Mouse (Mus musculus) forebrain, embryonic 13.5 days (tissue): Measurements from ENCODE around the gene Kif5c. TPM values are rescaled to one million over a fixed set of nuclear protein-coding genes. Genes with fewer than 3 reads are reported as not detected.

ENCODE experiments used
- ATAC-seq: fragments of 200-750 bp; cut with Nextera tagmentation; 2 replicates; pipeline ENCODE4 v1.8.0; 2017
- H3K27ac ChIP-seq: fragments of 300-500 bp; sonication (generic); 2 replicates; pipeline ENCODE4 v1.5.1; 2015; ENCODE audit warnings: inconsistent platforms, mild to moderate bottlenecking, moderate library complexity
- H3K27me3 ChIP-seq: fragments of 300-500 bp; sonication (generic); 2 replicates; pipeline ENCODE4 v1.6.1; 2015; ENCODE audit warnings: mild to moderate bottlenecking, inconsistent platforms
- H3K36me3 ChIP-seq: fragments of 300-500 bp; sonication (generic); 2 replicates; pipeline ENCODE4 v1.6.1; 2015; ENCODE audit warnings: mild to moderate bottlenecking, inconsistent platforms; ENCODE audit not compliant: poor library complexity, severe bottlenecking
- H3K4me1 ChIP-seq: fragments of 300-500 bp; sonication (generic); 2 replicates; pipeline ENCODE4 v1.6.1; 2015; ENCODE audit warnings: inconsistent platforms
- H3K4me2 ChIP-seq: fragments of 300-500 bp; sonication (generic); 2 replicates; pipeline ENCODE4 v1.6.1; 2015; ENCODE audit warnings: inconsistent platforms, mild to moderate bottlenecking, moderate library complexity
- H3K4me3 ChIP-seq: fragments of 300-500 bp; sonication (generic); 2 replicates; pipeline ENCODE4 v1.5.1; 2015; ENCODE audit warnings: mild to moderate bottlenecking, inconsistent platforms
- H3K9ac ChIP-seq: fragments of 300-500 bp; sonication (generic); 2 replicates; pipeline ENCODE4 v1.6.1; 2015; ENCODE audit warnings: mild to moderate bottlenecking, inconsistent platforms
- H3K9me3 ChIP-seq: fragments of 300-500 bp; sonication (generic); replicated peaks from 2 replicates; pipeline ENCODE4 v1.6.1; 2016; ENCODE audit warnings: inconsistent platforms
- WGBS: fragments of 180-500 bp; shearing (Covaris S2); methylation state at CpG from one replicate; pipeline ENCODE4 v1.1.7; 2015; 5-methylcytosine and 5-hydroxymethylcytosine counted together
- polyA plus RNA-seq: library from polyadenylated mRNA; unstranded; fragments of >200 nt; fragmentation: Nextera tagmentation; extraction: Ambion mirVana; gene quantifications from 2 replicates; pipeline ENCODE4 v1.2.1, GENCODE M21; 2015

Gene Kif5c
- polyA plus RNA-seq, 1 experiment from 2014 or later = 129 TPM

DNA sequence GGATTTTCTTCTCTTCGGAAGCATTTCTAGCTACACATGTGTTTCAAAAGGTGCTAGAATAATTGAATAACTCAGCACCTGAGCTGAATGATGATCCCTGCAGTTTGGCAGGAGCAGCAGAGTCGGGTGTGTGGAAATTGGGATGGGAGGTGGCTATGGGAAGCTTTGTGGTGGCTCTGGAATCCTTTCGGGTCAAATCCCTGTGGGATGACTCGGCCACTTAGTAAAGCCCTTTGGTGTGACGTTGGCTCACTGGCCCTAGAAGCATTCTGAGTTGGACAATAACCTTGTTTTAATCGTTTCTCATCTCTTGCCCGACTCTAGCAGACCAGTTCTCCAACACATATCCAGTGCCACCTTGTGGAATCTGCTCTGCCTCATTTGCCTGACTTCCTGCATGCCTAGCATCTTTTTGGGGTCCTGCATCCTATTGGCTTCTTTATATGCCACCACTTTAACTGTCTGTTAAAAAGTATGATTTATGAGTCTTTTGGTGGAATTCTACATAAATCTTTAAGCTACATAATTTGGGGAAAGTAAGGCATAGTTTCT, 93.3 kb downstream of the Kif5c start:
- ATAC-seq = no peak
- H3K27ac ChIP-seq = no peak overlapping the region

DNA sequence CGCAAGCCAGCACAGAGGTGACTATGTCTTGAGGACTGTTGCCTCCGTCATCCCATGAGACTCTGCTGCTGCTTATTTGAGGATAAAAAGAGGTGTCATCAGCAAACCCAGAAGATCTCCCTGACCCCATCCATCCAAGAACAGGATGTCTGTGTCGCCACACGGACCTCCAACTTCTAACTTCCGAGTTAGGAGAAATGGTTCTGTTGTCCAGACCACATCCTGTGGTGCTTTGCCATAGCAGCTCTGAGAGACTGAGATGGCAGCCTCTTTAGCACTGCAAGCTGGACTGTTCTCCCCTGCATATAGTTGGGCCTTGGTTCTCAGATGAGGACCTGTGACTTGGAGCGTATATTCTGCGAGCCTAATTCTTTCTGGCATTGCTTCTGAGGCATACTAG, 97.4 kb downstream of the Kif5c start:
- Histone ChIP-seq H3K4me3 (no peak overlapping the region), H3K4me2 (no peak overlapping the region), H3K36me3 (peaks cover 48% of the 10 kb centered on the region), H3K4me1 (peaks cover 43% of the 10 kb centered on the region), H3K27ac (peak overlapping the region; percentile 37; the same call in 1 of the 2 replicates), H3K9ac (no peak overlapping the region), H3K9me3 (no peaks in the 10 kb centered on the region), H3K27me3 (no peaks in the 10 kb centered on the region)
- ATAC-seq = no peak
- 93% methylated on average over 7 of the region's 7 CpGs for WGBS

More for the DNA sequence above, 93.3 kb downstream of the Kif5c start:
- H3K36me3 ChIP-seq = peaks cover 77% of the 10 kb centered on the region
- peaks cover 7% of the 10 kb centered on the region for H3K4me1 ChIP-seq
- no peaks in the 10 kb centered on the region for H3K9me3 ChIP-seq
- no peak overlapping the region for H3K4me2 ChIP-seq
- 55% methylated on average over 7 of the region's 7 CpGs for WGBS
- H3K27me3 ChIP-seq = no peaks in the 10 kb centered on the region
- no peak overlapping the region for H3K9ac ChIP-seq
- no peak overlapping the region for H3K4me3 ChIP-seq

- no peak for ATAC-seq
- H3K27ac ChIP-seq = peak overlapping the region; percentile 92
- no peak overlapping the region for H3K4me2 ChIP-seq
- peaks cover 37% of the 10 kb centered on the region for H3K36me3 ChIP-seq
- H3K9me3 ChIP-seq = no peaks in the 10 kb centered on the region
- H3K27me3 ChIP-seq = no peaks in the 10 kb centered on the region
- H3K4me3 ChIP-seq = no peak overlapping the region
- no peak overlapping the region for H3K9ac ChIP-seq
- WGBS = 85% methylated on average over 18 of the region's 18 CpGs
- peaks cover 47% of the 10 kb centered on the region for H3K4me1 ChIP-seq
Measured at GRCm38 (mm10) chr2:49717437-49718116, 98.5 kb downstream of the Kif5c start.

GRCm38 (mm10) chr2:49718492-49718891, 99.4 kb downstream of the Kif5c start:
- peaks cover 38% of the 10 kb centered on the region for H3K36me3 ChIP-seq
- H3K4me3 ChIP-seq = no peak overlapping the region
- H3K9me3 ChIP-seq = no peaks in the 10 kb centered on the region
- peak; percentile 66 for ATAC-seq
- H3K27ac ChIP-seq = peak overlapping the region; percentile 92
- H3K4me1 ChIP-seq = peaks cover 56% of the 10 kb centered on the region
- no peak overlapping the region for H3K9ac ChIP-seq
- WGBS = 3% methylated on average over 3 of the region's 3 CpGs
- H3K27me3 ChIP-seq = no peaks in the 10 kb centered on the region
- H3K4me2 ChIP-seq = peak overlapping the region; percentile 1; the same call in 1 of the 2 replicates

DNA sequence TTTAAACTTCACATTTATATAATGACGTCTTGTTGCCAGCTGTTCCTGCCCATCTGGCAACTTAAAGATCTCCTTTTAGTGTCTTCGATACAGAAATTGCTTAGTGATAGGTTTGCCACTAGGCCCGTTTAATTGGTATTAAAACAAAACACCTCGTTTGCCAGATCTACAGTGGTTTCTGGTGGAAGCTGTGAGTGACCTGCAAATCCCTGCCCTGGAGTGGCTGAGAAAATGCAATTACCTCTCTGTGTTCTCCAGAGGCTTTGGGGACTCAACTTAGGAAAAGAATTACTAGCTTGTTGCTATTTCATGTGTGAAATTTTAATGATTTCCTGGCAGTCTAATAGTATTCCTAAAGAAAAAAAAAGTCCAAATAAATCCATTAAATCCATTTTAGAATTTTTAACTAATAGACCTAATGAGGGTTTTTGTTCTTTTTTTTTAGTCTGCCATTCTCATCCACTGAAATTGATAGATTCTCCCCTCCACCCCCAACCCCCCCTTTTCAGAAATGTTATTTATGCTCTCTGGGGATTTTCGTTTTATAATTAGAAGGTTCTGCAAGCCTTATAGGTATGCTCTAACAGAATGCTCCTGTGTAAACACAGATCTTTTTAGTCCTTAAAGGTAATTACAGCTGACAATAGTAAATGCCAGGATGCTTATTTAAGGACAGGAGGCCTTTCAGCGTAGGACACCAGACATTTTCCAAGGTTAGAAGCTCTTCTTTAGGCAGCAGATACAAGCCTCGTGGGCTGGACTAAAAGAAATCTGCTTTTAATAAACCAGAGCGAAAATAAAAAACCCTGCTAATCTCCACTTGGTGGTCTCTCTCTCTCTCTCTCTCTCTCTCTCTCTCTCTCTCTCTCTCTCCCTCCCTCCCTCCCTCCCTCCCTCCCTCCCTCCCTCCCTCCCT, 100.1 kb downstream of the Kif5c start:
- ATAC-seq = peak; percentile 73
- Histone ChIP-seq H3K27me3 (no peaks in the 10 kb centered on the region), H3K27ac (peak overlapping the region; percentile 95), H3K4me3 (no peak overlapping the region), H3K36me3 (peaks cover 40% of the 10 kb centered on the region), H3K4me1 (peaks cover 56% of the 10 kb centered on the region), H3K4me2 (peak overlapping the region; percentile 22; the same call in 1 of the 2 replicates), H3K9ac (no peak overlapping the region), H3K9me3 (no peaks in the 10 kb centered on the region)
- WGBS = 5% methylated on average over 8 of the region's 8 CpGs

- H3K27ac ChIP-seq = peak overlapping the region; percentile 95
- peaks cover 40% of the 10 kb centered on the region for H3K36me3 ChIP-seq
- peak overlapping the region; percentile 42 for H3K4me2 ChIP-seq
- H3K9ac ChIP-seq = 0 out of 2 replicates have a peak overlapping the region, but pooled peaks have one; percentile 31
- WGBS = 4% methylated on average over 6 of the region's 6 CpGs
- H3K27me3 ChIP-seq = no peaks in the 10 kb centered on the region
- H3K4me1 ChIP-seq = peaks cover 56% of the 10 kb centered on the region
- peak; percentile 34 for ATAC-seq
- H3K9me3 ChIP-seq = no peaks in the 10 kb centered on the region
- no peak overlapping the region for H3K4me3 ChIP-seq
Measured at GRCm38 (mm10) chr2:49719854-49720253, 100.8 kb downstream of the Kif5c start.

DNA sequence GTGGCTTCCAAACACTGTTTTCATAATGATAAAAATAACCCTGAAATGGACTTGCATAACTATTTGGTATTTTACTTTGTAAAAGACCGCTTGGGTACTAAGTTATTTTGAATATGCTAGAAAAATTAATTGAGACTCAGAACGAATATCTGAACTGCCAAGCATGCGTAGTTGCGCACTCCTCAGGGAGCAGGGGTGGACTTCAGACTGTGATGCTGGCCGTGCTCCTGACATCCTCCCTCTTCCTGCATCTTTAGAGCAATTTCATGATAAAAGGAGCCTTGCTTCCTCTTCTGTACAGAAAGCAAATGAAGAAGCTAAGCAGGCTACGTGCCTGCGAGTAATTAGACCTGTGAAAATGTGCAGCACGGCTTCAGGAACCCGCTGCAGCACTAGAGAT, 101.2 kb downstream of the Kif5c start:
- H3K4me1 ChIP-seq = peaks cover 56% of the 10 kb centered on the region
- WGBS = 21% methylated on average over 9 of the region's 9 CpGs
- H3K9ac ChIP-seq = peak overlapping the region; percentile 31

GRCm38 (mm10) chr2:49722331-49722730, 103.2 kb downstream of the Kif5c start:
- WGBS = 10% methylated on average over 9 of the region's 9 CpGs
- H3K36me3 ChIP-seq = peaks cover 32% of the 10 kb centered on the region
- H3K4me1 ChIP-seq = peaks cover 70% of the 10 kb centered on the region
- peak overlapping the region; percentile 29 for H3K4me2 ChIP-seq
- no peaks in the 10 kb centered on the region for H3K9me3 ChIP-seq
- peak overlapping the region; percentile 67 for H3K27ac ChIP-seq
- H3K4me3 ChIP-seq = no peak overlapping the region
- no peaks in the 10 kb centered on the region for H3K27me3 ChIP-seq
- peak overlapping the region; percentile 34; the same call in 1 of the 2 replicates for H3K9ac ChIP-seq
- ATAC-seq = peak; percentile 33; the same call in 1 of the 2 replicates

More for the DNA sequence above, 101.2 kb downstream of the Kif5c start:
- H3K36me3 ChIP-seq = peaks cover 45% of the 10 kb centered on the region
- H3K27me3 ChIP-seq = no peaks in the 10 kb centered on the region
- ATAC-seq = no peak
- H3K4me2 ChIP-seq = peak overlapping the region; percentile 42
- peak overlapping the region; percentile 95 for H3K27ac ChIP-seq
- no peak overlapping the region for H3K4me3 ChIP-seq
- no peaks in the 10 kb centered on the region for H3K9me3 ChIP-seq

GRCm38 (mm10) chr2:49722983-49723382, 103.9 kb downstream of the Kif5c start:
- peak overlapping the region; percentile 67 for H3K27ac ChIP-seq
- peak overlapping the region; percentile 29 for H3K4me2 ChIP-seq
- 68% methylated on average over 13 of the region's 13 CpGs for WGBS

GRCm38 (mm10) chr2:49726672-49727071, 107.6 kb downstream of the Kif5c start:
- ATAC-seq = peak; percentile 46; the same call in 1 of the 2 replicates
- peaks cover 37% of the 10 kb centered on the region for H3K4me1 ChIP-seq
- H3K9ac ChIP-seq = no peak overlapping the region
- H3K4me2 ChIP-seq = no peak overlapping the region
- 82% methylated on average over 11 of the region's 11 CpGs for whole genome bisulfite sequencing
- no peaks in the 10 kb centered on the region for H3K9me3 ChIP-seq
- H3K27ac ChIP-seq = peak overlapping the region; percentile 68
- no peaks in the 10 kb centered on the region for H3K27me3 ChIP-seq
- peaks cover 66% of the 10 kb centered on the region for H3K36me3 ChIP-seq
- no peak overlapping the region for H3K4me3 ChIP-seq

More at GRCm38 (mm10) chr2:49722983-49723382, 103.9 kb downstream of the Kif5c start:
- Histone ChIP-seq H3K9ac (peak overlapping the region; percentile 34; the same call in 1 of the 2 replicates), H3K27me3 (no peaks in the 10 kb centered on the region), H3K4me3 (no peak overlapping the region), H3K4me1 (peaks cover 72% of the 10 kb centered on the region), H3K36me3 (peaks cover 31% of the 10 kb centered on the region), H3K9me3 (no peaks in the 10 kb centered on the region)
- no peak for ATAC-seq

DNA sequence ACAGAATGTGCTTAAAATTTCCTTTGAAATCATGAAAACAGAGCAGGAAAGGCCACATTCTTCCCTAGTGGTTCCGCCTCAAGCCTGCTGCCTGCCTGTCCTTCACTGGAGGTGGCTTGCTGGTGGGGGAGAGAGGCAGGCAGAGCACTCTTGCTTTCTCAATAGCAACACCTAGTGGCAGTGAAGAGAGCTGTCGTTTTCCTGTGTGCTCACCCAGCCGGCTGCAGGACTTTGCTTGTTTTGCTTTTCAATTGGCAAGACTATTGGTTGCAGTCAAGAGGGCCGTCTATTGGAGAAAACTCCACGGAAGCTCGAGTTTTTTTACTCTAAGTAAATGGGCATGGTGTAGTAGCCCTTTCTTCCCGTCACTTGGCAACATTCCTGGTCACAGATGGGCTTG, 108.1 kb downstream of the Kif5c start:
- ATAC-seq = peak; percentile 83
- H3K27ac ChIP-seq = peak overlapping the region; percentile 68
- no peaks in the 10 kb centered on the region for H3K27me3 ChIP-seq
- WGBS = 13% methylated on average over 7 of the region's 7 CpGs
- no peak overlapping the region for H3K4me3 ChIP-seq
- peaks cover 71% of the 10 kb centered on the region for H3K36me3 ChIP-seq
- no peaks in the 10 kb centered on the region for H3K9me3 ChIP-seq
- peaks cover 32% of the 10 kb centered on the region for H3K4me1 ChIP-seq
- H3K9ac ChIP-seq = no peak overlapping the region; the same call in 1 of the 2 replicates
- no peak overlapping the region for H3K4me2 ChIP-seq
